Comparison of ENCODE assay signal across 8 mouse cellular contexts in genomic region chr11:101733596-101733995, GRCm38 (mm10). TPM values are rescaled to one million over a fixed set of nuclear protein-coding genes. Genes with fewer than 3 reads are reported as not detected.
DNase-seq lines count a peak whose midpoint lies in the region; ATAC-seq and TF ChIP-seq lines count a peak whose summit lies in the region.

No protein-coding gene starts in this region.

- no peaks in the 10 kb centered on the region for H3K27me3 ChIP-seq in heart, embryonic 16.5 days (ENCODE audit: control insufficient read depth, insufficient read depth, low read length)
- peaks cover 0 to 2% of the 10 kb centered on the region in 2 experiments; a peak in 2 of 4 replicates for H3K27me3 ChIP-seq in MEL (ENCODE audit: control insufficient read depth in 1 of 2, insufficient read depth in 2 of 2, low read length in 2 of 2)
- H3K27me3 ChIP-seq in hindbrain, embryonic 10.5 days (ENCODE audit: insufficient read depth, poor library complexity, severe bottlenecking), result no peaks in the 10 kb centered on the region
- no peaks in the 10 kb centered on the region for H3K27me3 ChIP-seq in midbrain, embryonic 12.5 days

- peak overlapping the region; percentile 86 for H3K4me2 ChIP-seq in heart, embryonic 16.5 days (ENCODE audit: low read depth, low read length)
- H3K4me2 ChIP-seq in midbrain, embryonic 12.5 days (replicated peaks), result peak overlapping the region; percentile 85

- DNase-seq in heart, adult 9 months (ENCODE audit: low spot score in 2 of 2), result no peak
- peak; percentile 59 for DNase-seq in MEL (ENCODE audit: low read depth, low spot score)
- DNase-seq in hindbrain, embryonic 10.5 days (ENCODE audit: low spot score), result no peak
- no peak for DNase-seq in adrenal gland, adult 18-20 months (ENCODE audit: low spot score in 2 of 2)
- DNase-seq in adrenal gland, adult 2 months, result no peak
- no peak for DNase-seq in T-cell, adult 2 months (ENCODE audit: low spot score)

- no peak for TF ChIP-seq RAD21 in MEL (IDR thresholded peaks at IDR 0.05; ENCODE audit: low read depth, low read length)

- peaks cover 12% of the 10 kb centered on the region for H3K4me1 ChIP-seq in heart, embryonic 16.5 days (ENCODE audit: control insufficient read depth, insufficient read depth, low read length)
- peaks cover 2 to 9% of the 10 kb centered on the region in 2 experiments; a peak in 2 of 4 replicates for H3K4me1 ChIP-seq in MEL (ENCODE audit: control insufficient read depth in 1 of 2, insufficient read depth in 2 of 2, low read length in 2 of 2)
- peaks cover 17% of the 10 kb centered on the region for H3K4me1 ChIP-seq in hindbrain, embryonic 10.5 days (replicated peaks)
- peaks cover 16% of the 10 kb centered on the region for H3K4me1 ChIP-seq in midbrain, embryonic 12.5 days

- no peak for TF ChIP-seq EP300 in MEL (IDR thresholded peaks at IDR 0.05; ENCODE audit: low read depth in 1 of 2, low read length in 2 of 2)

- H3K27ac ChIP-seq in heart, embryonic 16.5 days (ENCODE audit: low read length), result no peak overlapping the region
- peak overlapping the region; percentile 61 for H3K27ac ChIP-seq in MEL (ENCODE audit: control insufficient read depth, low read depth, low read length)
- peak overlapping the region; percentile 84 for H3K27ac ChIP-seq in hindbrain, embryonic 10.5 days
- no peak overlapping the region for H3K27ac ChIP-seq in midbrain, embryonic 12.5 days (replicated peaks)

- H3K4me3 ChIP-seq in heart, embryonic 16.5 days (ENCODE audit: low read length), result peak overlapping the region; percentile 82
- peak overlapping the region; percentile 76 to 85 for H3K4me3 ChIP-seq in MEL (ENCODE audit: control insufficient read depth in 1 of 2, insufficient read depth in 1 of 2, low read depth in 2 of 2, low read length in 2 of 2)
- peak overlapping the region; percentile 74 for H3K4me3 ChIP-seq in hindbrain, embryonic 10.5 days
- peak overlapping the region; percentile 84 for H3K4me3 ChIP-seq in midbrain, embryonic 12.5 days

- no peak for TF ChIP-seq CTCF in MEL (IDR thresholded peaks at IDR 0.05 in 2 of 3, conservative IDR thresholded peaks at IDR 0.05 in 1 of 3; ENCODE audit: control insufficient read depth in 1 of 3, insufficient read depth in 1 of 3, low read depth in 2 of 3, low read length in 3 of 3, poor library complexity in 1 of 3, severe bottlenecking in 1 of 3)

- peak overlapping the region; percentile 81 for H3K9ac ChIP-seq in heart, embryonic 16.5 days (ENCODE audit: low read length)
- H3K9ac ChIP-seq in MEL (ENCODE audit: control insufficient read depth, low read depth, low read length, poor library complexity, severe bottlenecking), result peak overlapping the region; percentile 84
- peak overlapping the region; percentile 83 for H3K9ac ChIP-seq in midbrain, embryonic 12.5 days (replicated peaks)

- 21% methylated on average over 9 of the region's 9 CpGs for WGBS in heart, embryonic 16.5 days
- 38% methylated on average over 9 of the region's 9 CpGs for WGBS in hindbrain, embryonic 10.5 days
- 34% methylated on average over 9 of the region's 9 CpGs for WGBS in midbrain, embryonic 12.5 days

- ATAC-seq in heart, embryonic 16.5 days (replicated peaks; ENCODE audit: extremely low read depth, insufficient read depth, low FRiP score), result no peak
- ATAC-seq in midbrain, embryonic 12.5 days (ENCODE audit: low FRiP score, low read depth), result no peak

- peaks cover 25% of the 10 kb centered on the region for H3K36me3 ChIP-seq in heart, embryonic 16.5 days (ENCODE audit: control insufficient read depth, insufficient read depth)
- peaks cover 10 to 11% of the 10 kb centered on the region in 2 experiments for H3K36me3 ChIP-seq in MEL (ENCODE audit: control insufficient read depth in 1 of 2, insufficient read depth in 2 of 2, low read length in 2 of 2)
- peaks cover 42% of the 10 kb centered on the region for H3K36me3 ChIP-seq in hindbrain, embryonic 10.5 days
- peaks cover 36% of the 10 kb centered on the region for H3K36me3 ChIP-seq in midbrain, embryonic 12.5 days

- H3K79me2 ChIP-seq in MEL (ENCODE audit: control insufficient read depth, insufficient read depth, low read length, poor library complexity), result peaks cover 12% of the 10 kb centered on the region

- no peaks in the 10 kb centered on the region for H3K9me3 ChIP-seq in heart, embryonic 16.5 days (replicated peaks; ENCODE audit: control insufficient read depth, low read length)
- no peaks in the 10 kb centered on the region for H3K9me3 ChIP-seq in MEL (replicated peaks; ENCODE audit: insufficient read depth, low read length)
- H3K9me3 ChIP-seq in hindbrain, embryonic 10.5 days, result no peaks in the 10 kb centered on the region
- H3K9me3 ChIP-seq in midbrain, embryonic 12.5 days, result no peaks in the 10 kb centered on the region

- no peak for TF ChIP-seq POLR2A in MEL (IDR thresholded peaks at IDR 0.05; ENCODE audit: control insufficient read depth in 1 of 2, insufficient read depth in 1 of 2, low read depth in 1 of 2, low read length in 2 of 2, poor library complexity in 1 of 2)

TF ChIP-seq in MEL, 35 proteins besides CTCF, POLR2A, EP300 and RAD21:
- TF ChIP-seq UBTF (IDR thresholded peaks at IDR 0.05; ENCODE audit: borderline replicate concordance, insufficient read depth, low read depth, low read length), result no peak
- TF ChIP-seq MAX (IDR thresholded peaks at IDR 0.05; ENCODE audit: low read length), result 0 out of 2 replicates have a peak, but pooled peaks have one; percentile 9

RNA-seq across cellular contexts. Expression of gene Dhx8, which starts 0.9 kb away (rescaled TPM):
- polyA plus RNA-seq in heart, embryonic 16.5 days (2015; fragmentation: Nextera tagmentation; extraction: Ambion mirVana), result 19.4 and 19.5 TPM in 2 replicates
- total RNA-seq in MEL (2012; rRNA removed), result 33.1 and 34.3 TPM in 2 replicates
- 10 to 100 TPM in 1 of 2 experiments, not detected in 1; 44.7 TPM for polyA plus RNA-seq in MEL (2012; ENCODE audit: insufficient read depth in 1 of 2, insufficient read length in 2 of 2, low read depth in 1 of 2, low replicate concordance in 2 of 2, missing spikeins in 1 of 2)
- 37.1 and 42.2 TPM in 2 replicates for polyA plus RNA-seq in hindbrain, embryonic 10.5 days (2016; fragmentation: Nextera tagmentation; extraction: Ambion mirVana)
- polyA plus RNA-seq in midbrain, embryonic 12.5 days (2016; fragmentation: Nextera tagmentation; extraction: Ambion mirVana), result 46.9 and 48.0 TPM in 2 replicates
- total RNA-seq in adrenal gland, adult 18-20 months (2021), result 10 to 100 TPM; 24.2 to 27.7 TPM
- total RNA-seq in adrenal gland, adult 2 months (2021), result 10 to 100 TPM; 25.0 to 28.6 TPM
- polyA plus RNA-seq in adrenal gland, adult 2 months (2012; rRNA removed), result 4.9 and 5.8 TPM in 2 replicates

RNA-seq across cellular contexts. Expression of gene Etv4, which starts 51.6 kb away (rescaled TPM):
- polyA plus RNA-seq in heart, embryonic 16.5 days (2015; fragmentation: Nextera tagmentation; extraction: Ambion mirVana), result 3.3 and 4.2 TPM in 2 replicates
- 16.5 and 19.1 TPM in 2 replicates for total RNA-seq in MEL (2012; rRNA removed)
- polyA plus RNA-seq in MEL (2012; ENCODE audit: insufficient read depth in 1 of 2, insufficient read length in 2 of 2, low read depth in 1 of 2, low replicate concordance in 2 of 2, missing spikeins in 1 of 2), result 10 to 100 TPM in 1 of 2 experiments, not detected in 1; 22.1 TPM
- polyA plus RNA-seq in hindbrain, embryonic 10.5 days (2016; fragmentation: Nextera tagmentation; extraction: Ambion mirVana), result 7.6 and 8.8 TPM in 2 replicates
- polyA plus RNA-seq in midbrain, embryonic 12.5 days (2016; fragmentation: Nextera tagmentation; extraction: Ambion mirVana), result 4.1 and 4.3 TPM in 2 replicates
- total RNA-seq in adrenal gland, adult 18-20 months (2021), result 1 to 10 TPM in 1 of 2 experiments, under 1 TPM in 1; 0.77 to 2.0 TPM
- 1 to 10 TPM in 1 of 2 experiments, under 1 TPM in 1; 0.58 to 1.9 TPM for total RNA-seq in adrenal gland, adult 2 months (2021)
- 3.4 and 4.7 TPM in 2 replicates for polyA plus RNA-seq in adrenal gland, adult 2 months (2012; rRNA removed)

Comparison
In these comparisons a context has a peak if more than half of its experiments do, and no peak if none do; other contexts are left out.
1. H3K27ac ChIP-seq: peak in MEL (single experiment) and hindbrain, embryonic 10.5 days (single experiment); none in heart, embryonic 16.5 days (single experiment) and midbrain, embryonic 12.5 days (single experiment).
2. Peak in every context shown above with its lines, with median percentiles within 50 percentile points of each other: H3K4me3 ChIP-seq and H3K9ac ChIP-seq.